Mouse (Mus musculus) activated CD4-positive, CD25-positive, alpha-beta regulatory T cell, adult 4 months (primary cell): Measurements from ENCODE around the gene Susd5. TPM values are rescaled to one million over a fixed set of nuclear protein-coding genes. Genes with fewer than 3 reads are reported as not detected.
"Not testable (repeated sequence)": the region's sequence is repeated elsewhere in the genome, so short reads cannot be mapped to it uniquely, and the experiment has no call there.

ENCODE experiments used
- ATAC-seq: one replicate; pipeline ENCODE4 v1.8.0; 2017
- polyA plus RNA-seq, 2 experiments: library from polyadenylated mRNA; unstranded; fragments of 100-300 nt; shearing (Covaris generic); gene quantifications; one replicate each; pipeline ENCODE4 v1.2.1; 2017

Susd5 gene
- polyA plus RNA-seq, 2 experiments from 2014 or later, result not detected

DNA sequence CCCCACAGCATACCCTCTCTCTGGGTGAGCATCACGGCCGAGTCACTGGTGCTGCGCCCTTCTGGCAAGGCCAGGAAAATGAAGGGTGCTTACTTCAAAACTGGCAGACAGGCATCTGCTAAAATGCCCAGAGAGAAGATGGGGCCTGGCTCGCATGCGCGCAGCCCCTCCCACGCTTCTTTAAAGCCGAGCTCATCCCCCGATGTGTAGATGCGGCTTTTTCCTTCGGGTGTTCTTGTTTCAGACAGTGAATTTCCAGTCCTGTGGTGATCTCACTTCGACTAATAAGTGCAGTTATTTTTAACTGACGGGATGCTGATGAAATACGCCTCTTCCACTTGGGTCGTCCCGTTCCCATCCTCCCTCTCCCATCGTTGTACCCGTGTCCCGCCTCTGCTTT, 16.7 kb downstream of the Susd5 start:
- no peak for ATAC-seq

DNA sequence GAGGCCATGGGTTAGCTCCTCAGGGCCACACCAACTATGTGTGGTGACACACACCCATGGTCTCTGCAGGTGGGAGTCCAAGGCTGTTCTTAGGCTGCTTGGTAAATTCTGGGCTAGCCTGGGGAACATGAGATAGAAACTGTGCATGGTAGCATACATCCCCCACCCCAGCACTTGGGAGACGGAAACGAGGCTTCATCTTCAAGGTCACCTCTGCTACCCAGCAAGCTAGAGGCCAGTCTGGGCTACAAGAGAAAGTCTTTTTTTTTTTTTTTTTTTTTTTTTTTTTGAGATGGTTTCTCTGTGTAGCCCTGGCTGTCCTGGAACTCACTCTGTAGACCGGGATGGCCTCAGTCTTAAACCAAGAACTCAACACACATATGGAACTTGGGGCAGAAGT, 29.5 kb downstream of the Susd5 start:
- no peak for ATAC-seq

DNA sequence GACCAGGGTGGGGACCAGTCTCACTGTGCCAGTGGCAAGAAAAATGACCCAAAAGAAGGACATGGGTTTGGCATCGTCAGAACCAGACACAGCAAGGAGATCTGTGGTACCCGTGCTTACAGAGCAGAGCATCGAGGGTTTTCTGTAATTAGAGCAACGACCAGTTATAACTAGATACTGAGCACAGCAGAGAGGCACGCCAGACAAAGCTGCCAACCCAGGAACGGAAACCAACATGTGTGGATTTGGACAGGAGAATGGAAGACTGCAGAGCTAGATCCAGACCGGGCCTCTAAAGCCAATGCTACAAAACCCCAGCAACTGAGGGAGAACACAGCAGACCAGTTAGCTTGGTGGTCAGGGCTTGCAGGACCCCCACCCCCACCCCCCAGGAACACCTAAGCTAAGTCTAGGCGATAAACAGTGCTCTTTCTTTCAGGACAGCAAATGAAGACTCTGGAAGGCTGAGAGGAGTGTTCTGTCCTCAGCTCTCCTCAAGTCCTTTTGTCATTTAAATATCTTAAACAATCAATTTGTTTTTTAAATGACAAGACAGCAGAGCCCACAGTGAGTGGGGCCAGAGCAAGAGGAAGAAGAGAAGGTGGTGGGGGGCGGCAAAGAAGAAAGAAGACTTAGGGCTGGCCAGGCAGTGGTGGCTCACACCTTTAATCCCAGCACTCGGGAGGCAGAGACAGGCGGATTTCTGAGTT, 30.3 kb downstream of the Susd5 start:
- ATAC-seq, result no peak

DNA sequence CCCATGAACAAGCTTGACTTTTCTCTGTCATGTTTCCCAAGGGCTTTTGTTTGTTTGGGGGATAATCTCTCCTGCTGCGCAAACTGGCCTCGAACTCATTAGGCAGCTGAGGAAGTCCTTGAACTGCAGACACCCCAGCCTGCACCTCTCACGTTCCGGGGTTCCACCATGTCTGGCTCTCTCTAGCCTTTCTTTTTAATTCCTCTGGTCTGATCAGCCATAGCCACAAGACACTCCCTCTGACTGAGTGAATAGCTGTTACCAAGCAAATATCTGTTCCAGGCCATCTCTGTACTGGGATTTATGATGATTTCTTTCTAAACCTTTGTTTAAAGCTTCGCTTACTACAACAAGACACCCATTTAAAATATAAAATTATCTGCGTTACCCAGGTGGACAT, 31.9 kb downstream of the Susd5 start:
- ATAC-seq, result not testable (repeated sequence)

DNA sequence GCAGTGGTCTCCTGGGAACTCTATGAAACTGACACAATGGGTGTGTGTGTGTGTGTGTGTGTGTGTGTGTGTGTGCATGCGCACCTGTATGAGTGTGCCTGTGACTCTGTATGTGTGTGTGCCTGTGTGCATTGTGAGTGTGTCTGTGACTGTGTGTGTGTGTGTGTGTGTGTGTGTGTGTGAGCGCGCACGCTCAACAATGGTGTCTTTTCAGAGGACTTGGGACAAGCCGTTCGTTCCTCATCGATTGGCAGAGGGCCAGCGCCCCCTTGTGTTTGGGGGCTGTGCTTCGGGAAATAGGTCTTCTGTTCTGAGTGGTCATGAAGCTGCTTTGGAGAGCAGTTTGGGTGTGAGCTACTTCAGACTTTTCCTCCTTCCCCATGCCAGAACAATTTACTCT, 35.2 kb downstream of the Susd5 start:
- not testable (repeated sequence) for ATAC-seq

DNA sequence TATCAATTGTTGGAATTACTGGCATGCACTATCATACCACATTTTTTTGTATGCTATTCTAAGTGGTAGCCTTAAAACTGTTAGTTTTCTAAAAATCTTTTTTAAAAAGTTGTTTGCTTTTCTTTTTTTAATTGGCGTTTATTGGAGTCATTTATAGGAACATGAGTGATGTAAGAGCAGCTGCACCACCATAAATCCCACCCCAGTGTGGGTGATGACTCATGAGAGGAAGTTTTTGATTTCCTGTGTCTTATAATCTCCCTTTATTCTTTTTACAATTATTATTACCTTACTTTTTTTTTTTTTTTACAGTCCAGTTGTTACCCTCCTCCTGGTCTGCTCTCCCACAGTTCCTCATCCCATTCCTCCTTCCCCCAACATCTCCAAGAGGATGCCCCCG, 37.9 kb downstream of the Susd5 start:
- no peak for ATAC-seq

DNA sequence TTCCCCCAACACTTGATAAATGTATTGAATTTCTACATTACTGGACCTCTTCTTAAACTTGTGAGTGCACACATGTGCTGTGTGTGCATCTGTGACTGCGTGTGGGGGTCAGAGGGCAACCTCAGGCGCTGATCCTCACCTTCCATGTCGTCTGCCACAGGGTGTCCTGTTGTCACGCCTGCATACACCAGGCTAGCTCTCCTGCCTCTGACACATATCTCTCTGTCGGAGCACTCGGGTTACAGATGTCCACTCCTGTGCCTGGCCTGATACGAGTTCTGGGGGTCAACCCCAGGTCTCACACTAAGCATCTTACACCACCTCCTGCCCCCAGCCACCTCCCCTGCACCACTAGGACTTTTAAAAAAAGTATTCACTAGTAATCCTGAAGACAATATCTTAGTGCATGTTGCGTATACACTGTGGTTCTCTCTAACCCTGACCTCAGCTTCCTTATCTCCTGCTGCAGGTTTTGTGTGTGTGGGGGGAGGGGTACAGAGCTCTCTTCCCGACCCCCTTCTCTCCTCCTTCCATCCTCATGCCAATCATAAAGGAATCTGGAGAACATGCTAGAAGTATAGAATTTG, 41.9 kb downstream of the Susd5 start:
- ATAC-seq, result no peak

DNA sequence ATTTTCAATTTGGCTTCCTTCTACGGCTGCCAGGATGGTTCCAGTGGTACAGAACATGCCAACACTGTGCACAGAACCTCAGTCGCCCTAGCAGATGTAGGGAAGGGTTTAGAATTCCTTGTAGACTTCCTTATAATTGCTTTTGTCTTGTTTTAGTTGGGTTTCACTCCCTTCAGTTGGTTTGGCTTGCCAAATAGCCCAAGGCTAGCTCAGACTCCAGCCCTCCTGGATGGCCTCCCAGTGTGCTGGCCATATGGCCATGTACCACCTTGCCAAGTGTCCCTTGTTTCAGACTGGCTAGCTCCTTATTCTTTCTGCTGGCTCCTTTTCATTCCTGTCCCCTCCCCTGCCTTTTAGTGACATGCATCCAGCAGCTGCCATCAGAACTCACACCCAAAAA, 53.3 kb downstream of the Susd5 start:
- no peak for ATAC-seq

DNA sequence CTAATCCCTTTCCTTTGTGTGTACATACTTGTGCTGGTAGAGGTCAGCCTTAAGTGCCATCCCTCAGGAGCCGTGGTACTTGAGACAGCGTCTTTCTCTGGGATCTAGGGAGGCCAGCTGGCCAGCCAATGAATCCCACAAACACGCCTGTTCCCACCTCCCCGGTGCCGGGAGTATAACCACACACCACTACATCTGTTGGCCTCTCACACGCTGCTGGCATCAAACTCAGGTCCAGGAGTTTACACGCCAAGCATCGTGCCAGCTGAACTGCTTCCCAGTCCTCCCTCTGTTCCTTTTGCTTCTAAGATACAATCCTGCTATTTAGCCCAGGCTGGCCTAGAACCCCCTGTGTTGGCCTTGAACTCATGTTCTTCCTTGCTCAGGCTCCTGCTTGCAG, 54.2 kb downstream of the Susd5 start:
- no peak for ATAC-seq

DNA sequence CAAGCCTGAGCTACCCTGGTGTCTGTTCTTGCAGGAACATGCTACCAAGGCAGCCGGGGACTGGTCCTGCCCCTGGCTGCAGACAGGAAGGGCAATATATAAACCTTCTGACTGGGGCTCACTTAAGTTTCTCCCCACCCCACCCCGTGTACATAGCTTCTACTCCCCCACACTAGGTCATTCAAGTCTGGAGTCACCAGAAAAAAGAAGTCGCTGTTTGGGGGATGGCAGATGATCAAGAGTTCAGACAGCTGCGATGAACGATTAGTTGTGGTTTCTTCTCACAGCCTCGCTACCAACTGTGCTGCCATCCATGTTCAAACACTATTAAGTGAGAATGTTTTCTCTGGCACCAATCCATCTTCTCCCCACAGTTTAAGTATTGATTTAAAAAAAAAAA, 55.3 kb downstream of the Susd5 start:
- ATAC-seq, result no peak

DNA sequence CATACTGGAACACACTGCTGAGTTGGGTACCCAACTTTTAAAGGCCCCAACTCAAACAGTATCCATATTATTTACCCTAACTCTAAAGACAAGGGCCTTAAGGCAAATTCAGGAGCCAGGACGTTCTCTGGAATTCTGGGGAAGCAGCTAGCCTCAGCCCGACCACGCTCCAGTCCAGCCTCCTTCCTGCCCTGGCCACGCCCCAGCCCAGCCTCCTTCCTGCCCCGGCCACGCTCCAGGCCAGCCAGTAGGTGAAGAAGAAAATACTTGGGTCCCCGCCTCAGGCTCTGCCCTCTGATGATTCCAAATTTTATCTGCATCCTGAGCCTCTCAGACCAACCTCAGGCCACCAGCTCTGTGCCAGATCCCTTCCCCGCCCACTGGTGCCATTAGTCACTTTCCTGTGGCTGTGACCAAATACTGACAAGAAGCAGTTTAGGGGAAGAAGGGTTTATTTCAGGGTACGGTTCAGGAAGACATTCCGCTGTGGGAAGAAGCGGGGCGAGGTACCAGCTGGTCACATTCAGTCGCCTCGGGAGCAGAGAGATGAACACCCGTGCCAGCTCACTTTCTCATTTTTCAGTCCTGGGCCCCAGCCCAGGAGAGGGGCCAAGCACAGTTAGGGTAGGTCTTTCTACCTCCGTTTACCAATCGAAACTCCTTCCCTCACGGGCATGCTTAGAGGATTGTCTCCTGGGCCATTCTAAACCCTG, 57.1 kb downstream of the Susd5 start:
- ATAC-seq, result no peak

DNA sequence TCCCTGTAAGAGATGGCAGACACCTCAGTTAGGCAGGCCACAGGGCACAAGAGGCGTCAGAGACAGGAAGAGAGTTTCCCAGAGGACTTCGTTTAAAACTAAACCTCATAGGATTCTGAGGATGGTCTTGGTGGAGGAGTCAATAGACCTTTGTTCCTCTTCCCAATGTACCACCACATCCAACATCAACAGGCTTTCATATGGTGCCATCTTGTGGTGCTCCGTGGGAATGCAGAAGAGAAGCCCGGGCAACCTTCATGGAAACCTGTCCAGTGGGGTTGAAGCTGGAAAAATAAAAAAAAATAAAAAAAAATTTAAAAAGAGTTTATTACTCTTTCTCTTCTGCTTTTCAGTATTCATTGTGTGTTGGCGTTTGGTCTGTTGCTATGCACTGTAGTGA, 59.7 kb downstream of the Susd5 start:
- not testable (repeated sequence) for ATAC-seq

DNA sequence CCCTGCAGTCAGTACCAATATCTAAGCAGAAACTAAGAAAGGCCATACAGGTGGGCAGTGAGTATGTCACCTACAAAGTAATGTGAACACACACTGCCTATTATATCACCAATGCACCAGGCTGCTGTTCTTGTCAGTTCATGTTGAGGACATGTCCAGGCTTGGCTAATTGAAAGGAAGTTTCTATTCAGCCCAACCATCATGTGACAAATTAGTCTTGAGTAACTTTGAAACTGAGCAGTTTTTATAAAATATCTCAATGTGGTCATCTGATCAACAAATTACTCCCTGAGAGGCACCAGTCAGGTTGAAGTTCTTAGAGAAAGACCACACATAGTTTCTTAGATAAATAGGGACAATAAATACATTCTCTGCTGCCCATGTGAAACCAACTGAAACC, 65.9 kb downstream of the Susd5 start:
- ATAC-seq, result not testable (repeated sequence)

DNA sequence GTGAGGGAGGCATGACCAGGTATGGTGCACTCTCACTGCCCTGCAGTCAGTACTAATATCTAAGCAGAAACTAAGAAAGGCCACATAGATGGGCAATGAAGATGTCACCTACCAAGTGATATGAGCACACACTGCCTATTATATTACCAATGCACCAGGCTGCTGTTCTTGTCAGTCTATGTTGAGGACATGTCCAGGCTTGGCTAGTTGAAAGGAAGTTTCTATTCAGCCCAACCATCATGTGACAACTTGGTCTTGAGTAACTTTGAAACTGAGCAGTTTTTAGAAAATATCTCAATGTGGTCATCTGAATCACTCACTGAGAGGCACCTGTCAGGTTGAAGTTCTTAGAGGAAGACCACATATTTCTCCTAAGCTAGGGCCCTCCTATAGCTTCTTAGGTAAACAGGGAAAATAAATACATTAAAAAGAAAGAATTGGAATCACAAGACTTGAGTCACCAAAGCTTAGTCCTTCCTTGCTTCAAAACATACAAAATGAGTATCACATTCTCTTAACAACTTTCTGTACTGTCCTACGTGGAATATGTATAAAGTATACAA, 72.4 kb downstream of the Susd5 start:
- ATAC-seq, result not testable (repeated sequence)

Other genes starting within 250 kb of the Susd5 start
- 10 to 100 TPM; 28.6 to 34.6 TPM for gene Ubp1, start 126.2 kb upstream of the Susd5 start, polyA plus RNA-seq
- gene Fbxl2, start 10.9 kb upstream of the Susd5 start, polyA plus RNA-seq, result 1 to 10 TPM; 2.1 to 2.6 TPM